Mouse (Mus musculus): ENCODE data around the gene Ssbp4. TPM values are rescaled to one million over a fixed set of nuclear protein-coding genes. Genes with fewer than 3 reads are reported as not detected.

Gene Ssbp4
- total RNA-seq (2021): 100 to 1,000 TPM; 274 to 297 TPM
- long read RNA-seq, experiment 1, transcript Ssbp4-201 (17 exons, 1,475 nt): major isoform, 57 of 220 reads
- long read RNA-seq, experiment 1, partial matches to known transcripts: 69 of 220 reads
- long read RNA-seq, experiment 1, other reads (novel, unspliced or antisense): 92 of 220 reads
- long read RNA-seq, experiment 2, transcript Ssbp4-201 (17 exons, 1,475 nt): major isoform, 101 of 334 reads
- long read RNA-seq, experiment 2, partial matches to known transcripts: 83 of 334 reads
- long read RNA-seq, experiment 2, other reads (novel, unspliced or antisense): 149 of 334 reads

GRCm38 (mm10) chr8:70608749-70609367 is at the start of gene Ssbp4:
TSS of gene Ssbp4 (minus strand) at chr8:70608872.
- Histone ChIP-seq H3K4me3 (peak within 1 kb of the TSS; percentile 90), H3K27ac (peak within 1 kb of the TSS; percentile 99)
- no peak for DNase-seq (ENCODE audit: low spot score in 2 of 2)
- no peak for TF ChIP-seq CTCF (conservative IDR thresholded peaks at IDR 0.05)

- TF ChIP-seq CTCF (conservative IDR thresholded peaks at IDR 0.05): no peak
- DNase-seq (ENCODE audit: low spot score in 2 of 2): no peak
- Histone ChIP-seq H3K27ac (peak overlapping the region; percentile 48; the same call in 1 of the 2 replicates), H3K4me3 (no peak overlapping the region)
These were observed 49.1 kb upstream of the Ssbp4 start for GRCm38 (mm10) chr8:70657739-70658138.

GRCm38 (mm10) chr8:70657214-70657613 is 48.5 kb upstream of the Ssbp4 start:
- no peak for TF ChIP-seq CTCF (conservative IDR thresholded peaks at IDR 0.05)
- peak overlapping the region; percentile 48; the same call in 1 of the 2 replicates for H3K27ac ChIP-seq

GRCm38 (mm10) chr8:70656193-70656790 is 47.6 kb upstream of the Ssbp4 start:
- Histone ChIP-seq H3K27ac (peak overlapping the region; percentile 48), H3K4me3 (no peak overlapping the region)
- DNase-seq (ENCODE audit: low spot score in 2 of 2): no peak
- no peak for TF ChIP-seq CTCF (conservative IDR thresholded peaks at IDR 0.05)

More at GRCm38 (mm10) chr8:70657214-70657613, 48.5 kb upstream of the Ssbp4 start:
- DNase-seq (ENCODE audit: low spot score in 2 of 2): no peak
- no peak overlapping the region for H3K4me3 ChIP-seq

- Histone ChIP-seq H3K27ac (peak overlapping the region; percentile 48; the same call in 1 of the 2 replicates), H3K4me3 (no peak overlapping the region)
- no peak for TF ChIP-seq CTCF (conservative IDR thresholded peaks at IDR 0.05)
- DNase-seq (ENCODE audit: low spot score in 2 of 2): no peak
These were observed 46.8 kb upstream of the Ssbp4 start for GRCm38 (mm10) chr8:70655469-70655868.

- Histone ChIP-seq H3K27ac (no peak overlapping the region), H3K4me3 (no peak overlapping the region)
- DNase-seq (ENCODE audit: low spot score in 2 of 2): no peak
- no peak for TF ChIP-seq CTCF (conservative IDR thresholded peaks at IDR 0.05)
These were observed 45.4 kb upstream of the Ssbp4 start for GRCm38 (mm10) chr8:70654121-70654520.

GRCm38 (mm10) chr8:70653226-70653625 is 44.6 kb upstream of the Ssbp4 start:
- DNase-seq (ENCODE audit: low spot score in 2 of 2): no peak
- no peak overlapping the region for H3K4me3 ChIP-seq
- peak; percentile 87 for TF ChIP-seq CTCF (conservative IDR thresholded peaks at IDR 0.05)
- H3K27ac ChIP-seq: peak overlapping the region; percentile 52; the same call in 1 of the 2 replicates

GRCm38 (mm10) chr8:70650351-70650750 is 41.7 kb upstream of the Ssbp4 start:
- DNase-seq (ENCODE audit: low spot score in 2 of 2): no peak
- TF ChIP-seq CTCF (conservative IDR thresholded peaks at IDR 0.05): peak; percentile 30; the same call in 1 of the 2 replicates

GRCm38 (mm10) chr8:70649324-70649723 is 40.7 kb upstream of the Ssbp4 start:
- peak overlapping the region; percentile 75 for H3K27ac ChIP-seq
- no peak for TF ChIP-seq CTCF (conservative IDR thresholded peaks at IDR 0.05)
- DNase-seq (ENCODE audit: low spot score in 2 of 2): peak; percentile 38 to 60
- H3K4me3 ChIP-seq: no peak overlapping the region

More at GRCm38 (mm10) chr8:70650351-70650750, 41.7 kb upstream of the Ssbp4 start:
- Histone ChIP-seq H3K27ac (no peak overlapping the region), H3K4me3 (no peak overlapping the region)

- no peak for DNase-seq (ENCODE audit: low spot score in 2 of 2)
- TF ChIP-seq CTCF (conservative IDR thresholded peaks at IDR 0.05): no peak
- peak overlapping the region; percentile 75 for H3K27ac ChIP-seq
These were observed 40.2 kb upstream of the Ssbp4 start for GRCm38 (mm10) chr8:70648921-70649320.

GRCm38 (mm10) chr8:70648164-70648442 is 39.4 kb upstream of the Ssbp4 start:
- TF ChIP-seq CTCF (conservative IDR thresholded peaks at IDR 0.05): no peak
- H3K27ac ChIP-seq: no peak overlapping the region
- no peak for DNase-seq (ENCODE audit: low spot score in 2 of 2)

More at GRCm38 (mm10) chr8:70648921-70649320, 40.2 kb upstream of the Ssbp4 start:
- H3K4me3 ChIP-seq: no peak overlapping the region

GRCm38 (mm10) chr8:70647343-70648163 is 38.9 kb upstream of the Ssbp4 start:
- no peak overlapping the region for H3K4me3 ChIP-seq
- DNase-seq (ENCODE audit: low spot score in 2 of 2): no peak
- TF ChIP-seq CTCF (conservative IDR thresholded peaks at IDR 0.05): no peak
- no peak overlapping the region for H3K27ac ChIP-seq

More at GRCm38 (mm10) chr8:70648164-70648442, 39.4 kb upstream of the Ssbp4 start:
- H3K4me3 ChIP-seq: no peak overlapping the region
